Mouse (Mus musculus): Measurements from ENCODE around the gene Hmga2. TPM values are rescaled to one million over a fixed set of nuclear protein-coding genes. Genes with fewer than 3 reads are reported as not detected.

The Hmga2 gene
- polyA plus RNA-seq, 2 experiments = 3.4 to 5.4 TPM

- WGBS (ENCODE audit: insufficient replicate concordance) = 63% methylated on average over 7 of the region's 7 CpGs
- Histone ChIP-seq H3K4me1 (replicated peaks; ENCODE audit: control insufficient read depth in 2 of 2, insufficient read depth in 2 of 2, low read length in 1 of 2) (peaks cover 0 to 3% of the 10 kb centered on the region in 2 experiments; a peak in 2 of 4 replicates), H3K27ac (no peak overlapping the region), H3K27me3 (ENCODE audit: control insufficient read depth, insufficient read depth, low read length) (no peaks in the 10 kb centered on the region), H3K36me3 (replicated peaks; ENCODE audit: control insufficient read depth, insufficient read depth, low read depth) (no peaks in the 10 kb centered on the region), H3K9me3 (ENCODE audit: control insufficient read depth, low read length) (no peaks in the 10 kb centered on the region), H3K4me2 (ENCODE audit: low read depth) (no peak overlapping the region), H3K9ac (replicated peaks) (no peak overlapping the region), H3K4me3 (ENCODE audit: insufficient read depth in 1 of 2, low read depth in 2 of 2, low read length in 2 of 2) (no peak overlapping the region)
- no peak for TF ChIP-seq EP300 (IDR thresholded peaks at IDR 0.05; ENCODE audit: low read depth)
- no peak for DNase-seq (ENCODE audit: low read depth in 3 of 3, low spot score in 3 of 3)
- ATAC-seq (ENCODE audit: insufficient read depth) = no peak
Measured at GRCm38 (mm10) chr10:120423256-120423655, 53.0 kb downstream of the Hmga2 start.

DNA sequence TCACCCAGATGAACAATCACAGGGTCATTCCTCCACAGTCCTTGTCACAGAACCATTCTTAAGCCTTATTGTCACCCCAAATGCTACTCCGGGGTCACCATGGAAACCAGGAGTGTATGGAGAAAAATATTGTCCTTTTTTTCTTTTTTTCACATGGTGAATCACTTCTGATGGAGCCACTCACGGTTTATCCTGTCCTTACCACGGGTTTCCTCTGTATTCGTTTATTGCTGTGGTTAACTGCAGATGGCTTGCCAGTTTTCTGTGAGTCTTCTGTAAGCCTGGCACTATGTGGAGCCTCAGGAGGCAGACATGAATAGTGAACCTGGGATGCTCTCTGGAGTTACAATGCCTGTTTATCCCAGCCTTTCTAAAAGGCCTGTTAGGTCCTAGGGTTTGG lies 53.4 kb downstream of the Hmga2 start:
- WGBS (ENCODE audit: insufficient replicate concordance) = 53% methylated on average over 4 of the region's 4 CpGs
- Histone ChIP-seq H3K27me3 (ENCODE audit: control insufficient read depth, insufficient read depth, low read length) (no peaks in the 10 kb centered on the region), H3K27ac (no peak overlapping the region), H3K4me2 (ENCODE audit: low read depth) (no peak overlapping the region), H3K9me3 (ENCODE audit: control insufficient read depth, low read length) (no peaks in the 10 kb centered on the region), H3K4me1 (replicated peaks; ENCODE audit: control insufficient read depth in 2 of 2, insufficient read depth in 2 of 2, low read length in 1 of 2) (peaks cover 0 to 5% of the 10 kb centered on the region in 2 experiments; a peak in 2 of 4 replicates), H3K4me3 (ENCODE audit: insufficient read depth in 1 of 2, low read depth in 2 of 2, low read length in 2 of 2) (no peak overlapping the region), H3K9ac (replicated peaks) (no peak overlapping the region), H3K36me3 (replicated peaks; ENCODE audit: control insufficient read depth, insufficient read depth, low read depth) (no peaks in the 10 kb centered on the region)
- no peak for TF ChIP-seq CTCF (IDR thresholded peaks at IDR 0.05; ENCODE audit: low read depth)
- TF ChIP-seq EP300 (IDR thresholded peaks at IDR 0.05; ENCODE audit: low read depth) = no peak
- DNase-seq (ENCODE audit: low read depth in 3 of 3, low spot score in 3 of 3) (no peak), ATAC-seq (ENCODE audit: insufficient read depth) (no peak)

DNA sequence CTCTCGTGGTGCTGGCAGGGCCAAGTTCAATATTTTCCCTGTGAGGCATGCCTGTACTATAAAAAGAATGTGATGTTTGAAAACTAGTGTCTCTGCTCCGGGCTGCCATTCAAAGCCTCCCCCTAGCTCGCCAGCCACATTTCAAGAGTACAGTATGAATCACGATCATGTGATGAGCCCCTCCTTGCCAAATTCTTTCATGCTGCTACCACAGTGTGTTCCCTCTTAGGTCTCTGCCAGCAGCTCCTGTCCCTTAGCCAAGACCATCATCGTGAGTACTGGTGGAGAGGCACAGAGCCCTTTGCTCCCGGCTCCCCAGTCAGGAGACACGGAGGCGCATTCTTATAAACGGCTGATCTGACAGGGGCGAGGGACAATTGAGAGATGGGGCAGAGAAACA lies 54.2 kb downstream of the Hmga2 start:
- H3K4me3 ChIP-seq (ENCODE audit: insufficient read depth in 1 of 2, low read depth in 2 of 2, low read length in 2 of 2) = no peak overlapping the region
- TF ChIP-seq CTCF (IDR thresholded peaks at IDR 0.05; ENCODE audit: low read depth) = no peak
- no peak for TF ChIP-seq EP300 (IDR thresholded peaks at IDR 0.05; ENCODE audit: low read depth)
- H3K4me1 ChIP-seq (replicated peaks; ENCODE audit: control insufficient read depth in 2 of 2, insufficient read depth in 2 of 2, low read length in 1 of 2) = peaks cover 0 to 9% of the 10 kb centered on the region in 2 experiments; a peak in 2 of 4 replicates
- WGBS (ENCODE audit: insufficient replicate concordance) = 52% methylated on average over 10 of the region's 10 CpGs
- no peaks in the 10 kb centered on the region for H3K9me3 ChIP-seq (ENCODE audit: control insufficient read depth, low read length)
- DNase-seq (ENCODE audit: low read depth in 3 of 3, low spot score in 3 of 3) = no peak
- no peaks in the 10 kb centered on the region for H3K27me3 ChIP-seq (ENCODE audit: control insufficient read depth, insufficient read depth, low read length)
- H3K27ac ChIP-seq = no peak overlapping the region
- ATAC-seq (ENCODE audit: insufficient read depth) = no peak
- no peaks in the 10 kb centered on the region for H3K36me3 ChIP-seq (replicated peaks; ENCODE audit: control insufficient read depth, insufficient read depth, low read depth)
- no peak overlapping the region for H3K9ac ChIP-seq (replicated peaks)
- H3K4me2 ChIP-seq (ENCODE audit: low read depth) = no peak overlapping the region

DNA sequence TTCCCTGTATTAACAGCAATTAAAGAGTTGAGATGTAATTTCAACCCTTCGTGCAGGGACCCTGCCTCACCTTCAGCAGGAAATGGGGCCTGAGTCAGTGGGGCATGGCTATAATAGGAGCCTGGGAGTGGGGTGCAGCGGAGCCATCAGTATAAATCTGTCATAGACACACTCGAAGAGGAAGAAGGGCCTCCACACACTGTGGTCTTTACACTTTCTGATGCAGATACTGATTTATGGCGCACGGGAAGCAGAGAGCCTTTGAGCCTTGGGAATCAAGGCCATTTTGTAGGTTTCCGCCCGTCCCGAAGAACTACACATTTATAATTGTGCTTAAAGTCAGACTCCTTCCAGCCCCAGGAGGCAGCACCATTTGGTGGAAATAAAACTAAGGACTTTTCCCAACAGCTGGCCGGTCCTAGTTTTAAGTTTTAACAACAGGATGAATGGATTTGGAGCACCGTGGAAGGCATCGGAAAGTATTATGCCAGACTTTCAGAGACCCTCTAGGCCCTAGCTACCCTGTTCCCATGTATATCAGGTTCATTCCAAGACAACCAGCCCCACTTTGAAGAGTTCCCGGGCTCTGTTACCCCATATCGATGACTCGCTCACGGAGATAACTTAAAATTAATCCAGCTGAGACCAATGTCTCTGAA lies 55.2 kb downstream of the Hmga2 start:
- no peak overlapping the region for H3K27ac ChIP-seq
- H3K4me3 ChIP-seq (ENCODE audit: insufficient read depth in 1 of 2, low read depth in 2 of 2, low read length in 2 of 2) = no peak overlapping the region
- DNase-seq (ENCODE audit: low read depth in 3 of 3, low spot score in 3 of 3) = no peak
- H3K36me3 ChIP-seq (replicated peaks; ENCODE audit: control insufficient read depth, insufficient read depth, low read depth) = no peaks in the 10 kb centered on the region
- H3K4me2 ChIP-seq (ENCODE audit: low read depth) = no peak overlapping the region
- peaks cover 0 to 13% of the 10 kb centered on the region in 2 experiments; a peak in 2 of 4 replicates for H3K4me1 ChIP-seq (replicated peaks; ENCODE audit: control insufficient read depth in 2 of 2, insufficient read depth in 2 of 2, low read length in 1 of 2)
- no peaks in the 10 kb centered on the region for H3K9me3 ChIP-seq (ENCODE audit: control insufficient read depth, low read length)
- 69% methylated on average over 15 of the region's 15 CpGs for WGBS (ENCODE audit: insufficient replicate concordance)
- no peak overlapping the region for H3K9ac ChIP-seq (replicated peaks)
- H3K27me3 ChIP-seq (ENCODE audit: control insufficient read depth, insufficient read depth, low read length) = no peaks in the 10 kb centered on the region
- TF ChIP-seq CTCF (IDR thresholded peaks at IDR 0.05; ENCODE audit: low read depth) = no peak
- no peak for ATAC-seq (ENCODE audit: insufficient read depth)

DNA sequence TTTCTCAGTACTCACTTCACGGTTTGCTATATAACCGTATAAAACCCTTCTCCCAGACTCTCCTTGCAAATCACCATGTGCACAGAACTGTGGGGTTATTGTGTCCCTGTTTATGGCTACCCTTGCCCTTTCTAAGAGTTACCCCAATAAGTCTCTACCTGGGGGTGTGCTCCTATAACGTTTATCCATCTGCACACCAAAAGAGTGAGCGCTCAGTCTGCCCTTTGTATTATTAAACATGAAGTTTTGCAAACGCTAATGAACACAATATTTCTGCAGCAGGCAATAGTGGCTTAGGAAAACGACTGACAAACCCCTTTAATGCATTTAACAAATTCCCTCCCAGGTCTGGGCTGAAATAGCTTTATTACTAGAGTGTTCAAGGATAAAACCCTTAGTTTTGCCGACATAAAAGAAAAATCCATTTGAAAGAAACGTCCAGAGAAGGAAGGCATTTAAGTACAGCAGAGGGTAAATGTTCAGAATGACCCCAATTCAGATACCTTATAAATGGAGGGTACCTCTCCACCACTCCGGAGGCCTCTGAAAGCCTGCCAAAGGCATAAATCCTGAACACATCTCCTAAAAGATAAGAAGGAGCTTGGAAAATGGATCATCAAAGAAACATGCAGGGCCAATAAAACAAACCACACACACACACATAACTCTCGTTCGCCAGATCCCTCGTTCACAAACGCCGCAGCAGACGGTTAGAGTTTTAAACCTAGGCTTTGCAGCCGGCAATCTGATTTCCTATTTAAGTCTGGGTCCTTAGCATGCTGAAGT lies 57.3 kb downstream of the Hmga2 start:
- Histone ChIP-seq H3K4me3 (ENCODE audit: insufficient read depth in 1 of 2, low read depth in 2 of 2, low read length in 2 of 2) (no peak overlapping the region), H3K4me1 (replicated peaks; ENCODE audit: control insufficient read depth in 2 of 2, insufficient read depth in 2 of 2, low read length in 1 of 2) (peaks cover 0 to 13% of the 10 kb centered on the region in 2 experiments; a peak in 2 of 4 replicates), H3K9ac (replicated peaks) (no peak overlapping the region), H3K9me3 (ENCODE audit: control insufficient read depth, low read length) (no peaks in the 10 kb centered on the region), H3K4me2 (ENCODE audit: low read depth) (no peak overlapping the region), H3K36me3 (replicated peaks; ENCODE audit: control insufficient read depth, insufficient read depth, low read depth) (no peaks in the 10 kb centered on the region), H3K27me3 (ENCODE audit: control insufficient read depth, insufficient read depth, low read length) (no peaks in the 10 kb centered on the region), H3K27ac (no peak overlapping the region)
- no peak for DNase-seq (ENCODE audit: low read depth in 3 of 3, low spot score in 3 of 3)
- TF ChIP-seq CTCF (IDR thresholded peaks at IDR 0.05; ENCODE audit: low read depth) (no peak), EP300 (IDR thresholded peaks at IDR 0.05; ENCODE audit: low read depth) (no peak)
- WGBS (ENCODE audit: insufficient replicate concordance) = 59% methylated on average over 16 of the region's 16 CpGs
- ATAC-seq (ENCODE audit: insufficient read depth) = no peak

Data from liver, embryonic 14.5 days (tissue).